Mouse (Mus musculus) liver, embryonic 14.5 days (tissue): Measurements from ENCODE around the gene Uba1. TPM values are rescaled to one million over a fixed set of nuclear protein-coding genes. Genes with fewer than 3 reads are reported as not detected.

Source experiments
- ATAC-seq: fragments of 200-750 bp; cut with Nextera tagmentation; 2 replicates; pipeline ENCODE4 v1.8.0; 2017; ENCODE audit warnings: moderate number of reproducible peaks, mild to moderate bottlenecking, moderate library complexity; ENCODE audit not compliant: insufficient read depth
- DNase-seq, 3 experiments: peaks; one replicate each; pipeline ENCODE4 v3.0.0-alpha.2; 2012 to 2013; ENCODE audit warnings: low read depth in 3 of 3, low spot score in 3 of 3
- H3K27ac ChIP-seq: fragments of 300-500 bp; sonication (generic); 2 replicates; pipeline ENCODE4 v1.5.1; 2014; ENCODE audit warnings: moderate library complexity, mild to moderate bottlenecking, control low read depth, inconsistent platforms
- H3K27me3 ChIP-seq: fragments of 300-500 bp; sonication (generic); 2 replicates; pipeline ENCODE4 v1.6.1; 2014; ENCODE audit warnings: mild to moderate bottlenecking, low read length, moderate library complexity; ENCODE audit not compliant: control insufficient read depth, insufficient read depth
- H3K36me3 ChIP-seq: fragments of 300-500 bp; sonication (generic); replicated peaks from 2 replicates; pipeline ENCODE4 v1.6.1; 2014; ENCODE audit warnings: low read depth; ENCODE audit not compliant: control insufficient read depth, insufficient read depth
- H3K4me1 ChIP-seq, 2 experiments: fragments of 200-500 bp in 1 of 2; fragments of 300-500 bp in 1 of 2; sonication (generic) in 1 of 2; replicated peaks; 2 replicates each; pipeline ENCODE4 v1.6.1; 2012 to 2014; ENCODE audit warnings: antibody characterized with exemption in 1 of 2, inconsistent platforms in 1 of 2, low read length in 1 of 2; ENCODE audit not compliant: control insufficient read depth in 2 of 2, insufficient read depth in 2 of 2
- H3K4me2 ChIP-seq: fragments of 300-500 bp; sonication (generic); 2 replicates; pipeline ENCODE4 v1.6.1; 2014; ENCODE audit warnings: low read depth, mild to moderate bottlenecking, control low read depth, moderate library complexity
- H3K4me3 ChIP-seq, 2 experiments: fragments of 200-500 bp in 1 of 2; fragments of 300-500 bp in 1 of 2; sonication (generic) in 1 of 2; 2 replicates each; pipeline ENCODE4 v1.5.1; 2012 to 2014; ENCODE audit warnings: low read depth in 2 of 2, low read length in 2 of 2, mild to moderate bottlenecking in 2 of 2, control low read depth in 1 of 2, inconsistent platforms in 1 of 2, moderate library complexity in 1 of 2; ENCODE audit not compliant: insufficient read depth in 1 of 2
- H3K9ac ChIP-seq: fragments of 300-500 bp; sonication (generic); replicated peaks from 2 replicates; pipeline ENCODE4 v1.6.1; 2014; ENCODE audit warnings: mild to moderate bottlenecking, control low read depth, moderate library complexity
- H3K9me3 ChIP-seq: fragments of 300-500 bp; sonication (generic); 2 replicates; pipeline ENCODE4 v1.6.1; 2016; ENCODE audit warnings: low read length, mixed read lengths; ENCODE audit not compliant: control insufficient read depth
- CTCF ChIP-seq: IDR thresholded peaks from 2 replicates; pipeline ENCODE4 v1.5.1; 2016; ENCODE audit warnings: antibody characterized with exemption, low read depth, control low read depth
- EP300 ChIP-seq: IDR thresholded peaks from 2 replicates; pipeline ENCODE4 v1.6.1; 2016; ENCODE audit warnings: antibody characterized with exemption, low read depth
- WGBS: fragments of 180-500 bp; shearing (Covaris S2); extraction: QIAGEN DNeasy Blood & Tissue Kit; methylation state at CpG from one replicate; pipeline ENCODE4 v1.1.7; 2014; ENCODE audit not compliant: insufficient replicate concordance; 5-methylcytosine and 5-hydroxymethylcytosine counted together
- polyA plus RNA-seq, 2 experiments: library from polyadenylated mRNA; depleted of rRNA in 1 of 2; stranded (reverse) in 1 of 2; unstranded in 1 of 2; fragments of >200 nt; fragmentation: Nextera tagmentation in 1 of 2; extraction: Ambion mirVana in 1 of 2; gene quantifications; 2 replicates each; pipeline versions ENCODE4 v1.2.1 to v1.2.3; 2012 to 2014

The Uba1 gene
- polyA plus RNA-seq, 2 experiments, result 70.7 to 93.8 TPM

DNA sequence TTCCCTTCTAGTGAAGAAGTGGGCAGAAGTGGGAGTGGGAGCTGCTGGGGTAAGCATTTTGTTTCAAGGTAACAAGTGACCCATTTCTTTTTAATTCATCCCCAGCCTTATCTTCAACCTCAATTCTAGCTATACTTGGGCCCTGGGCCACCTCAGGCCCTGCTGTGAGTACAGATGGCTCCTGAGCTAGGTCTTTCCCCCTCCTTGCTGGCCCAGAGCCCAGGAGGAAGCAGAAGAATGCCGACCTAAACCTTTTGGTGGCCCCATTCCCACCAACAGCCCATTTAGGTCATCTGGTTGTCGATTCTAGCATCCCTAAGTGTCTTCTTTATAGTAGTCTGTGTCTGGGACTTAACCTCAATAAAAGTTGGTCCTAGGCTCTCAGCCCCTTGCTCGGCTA is 33.4 kb downstream of the Uba1 start:
- Histone ChIP-seq H3K9me3 (no peaks in the 10 kb centered on the region), H3K27me3 (no peaks in the 10 kb centered on the region), H3K27ac (no peak overlapping the region), H3K36me3 (peaks cover 20% of the 10 kb centered on the region), H3K4me2 (no peak overlapping the region), H3K4me3 (no peak overlapping the region), H3K4me1 (peaks cover 0 to 6% of the 10 kb centered on the region in 2 experiments; a peak in 2 of 4 replicates), H3K9ac (no peak overlapping the region)
- TF ChIP-seq CTCF (no peak), EP300 (no peak)
- 54% methylated on average over 3 of the region's 3 CpGs for whole genome bisulfite sequencing
- ATAC-seq (no peak), DNase-seq (no peak)

- no peak overlapping the region for H3K9ac ChIP-seq
- 57% methylated on average over 1 of the region's 1 CpGs for WGBS
- DNase-seq, result no peak
- no peak overlapping the region for H3K27ac ChIP-seq
- no peak for ATAC-seq
- H3K9me3 ChIP-seq, result no peaks in the 10 kb centered on the region
- peaks cover 0 to 4% of the 10 kb centered on the region in 2 experiments; a peak in 2 of 4 replicates for H3K4me1 ChIP-seq
- TF ChIP-seq CTCF, result no peak
- TF ChIP-seq EP300, result no peak
- H3K36me3 ChIP-seq, result peaks cover 28% of the 10 kb centered on the region
- H3K4me3 ChIP-seq, result no peak overlapping the region
- no peak overlapping the region for H3K4me2 ChIP-seq
- no peaks in the 10 kb centered on the region for H3K27me3 ChIP-seq
Measured at GRCm38 (mm10) chrX:20692616-20693015, 34.5 kb downstream of the Uba1 start.

DNA sequence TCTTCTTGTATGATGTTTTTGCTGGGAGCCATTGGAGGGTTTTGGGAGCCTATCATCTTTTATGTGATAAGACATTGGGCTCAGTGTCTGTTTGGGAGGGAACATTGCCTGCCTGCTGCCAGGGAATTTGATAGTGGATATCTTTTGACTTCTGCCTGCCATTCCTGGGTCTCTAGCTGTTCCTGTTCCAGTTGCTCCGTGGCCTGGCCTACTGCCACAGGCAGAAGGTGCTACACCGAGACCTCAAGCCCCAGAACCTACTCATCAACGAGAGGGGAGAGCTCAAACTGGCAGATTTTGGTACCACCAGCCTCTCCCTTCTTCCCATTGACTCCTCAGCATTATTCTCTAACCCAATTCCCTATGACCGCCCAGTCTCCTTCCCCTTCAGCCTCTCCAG is 37.7 kb downstream of the Uba1 start:
- H3K4me1 ChIP-seq, result no peaks in the 10 kb centered on the region
- ATAC-seq, result no peak
- peaks cover 28% of the 10 kb centered on the region for H3K36me3 ChIP-seq
- no peak overlapping the region for H3K9ac ChIP-seq
- no peaks in the 10 kb centered on the region for H3K27me3 ChIP-seq
- no peak for DNase-seq
- no peak overlapping the region for H3K4me3 ChIP-seq
- H3K27ac ChIP-seq, result no peak overlapping the region
- TF ChIP-seq CTCF (no peak), EP300 (no peak)
- WGBS, result 84% methylated on average over 4 of the region's 4 CpGs
- no peak overlapping the region for H3K4me2 ChIP-seq
- H3K9me3 ChIP-seq, result no peaks in the 10 kb centered on the region

- TF ChIP-seq EP300 (no peak), CTCF (no peak)
- Histone ChIP-seq H3K36me3 (no peaks in the 10 kb centered on the region), H3K9ac (peak within 1 kb of the TSS; percentile 67), H3K4me3 (peak within 1 kb of the TSS; percentile 72 to 74), H3K9me3 (no peaks in the 10 kb centered on the region), H3K4me1 (peaks cover 0 to 5% of the 10 kb centered on the region in 2 experiments; a peak in 1 of 4 replicates), H3K27me3 (no peaks in the 10 kb centered on the region), H3K4me2 (peak within 1 kb of the TSS; percentile 80), H3K27ac (peak within 1 kb of the TSS; percentile 76)
- ATAC-seq (peak; percentile 27; the same call in 1 of the 2 replicates), DNase-seq (no peak)
- WGBS, result 12% methylated on average over 32 of the region's 32 CpGs
Measured at GRCm38 (mm10) chrX:20703741-20704290, 45.7 kb downstream of the Uba1 start, which contains the start of gene Usp11. Gene Usp11 (plus strand): TSS chrX:20703906.

GRCm38 (mm10) chrX:20704295-20705082 is 46.4 kb downstream of the Uba1 start:
- Histone ChIP-seq H3K27me3 (no peaks in the 10 kb centered on the region), H3K4me1 (peaks cover 0 to 5% of the 10 kb centered on the region in 2 experiments; a peak in 1 of 4 replicates), H3K36me3 (no peaks in the 10 kb centered on the region), H3K9me3 (no peaks in the 10 kb centered on the region), H3K4me3 (peak overlapping the region; percentile 72 to 74), H3K4me2 (peak overlapping the region; percentile 80), H3K9ac (peak overlapping the region; percentile 67), H3K27ac (peak overlapping the region; percentile 76)
- ATAC-seq (peak; percentile 92), DNase-seq (peak; percentile 56 to 63 (median 57))
- TF ChIP-seq CTCF (no peak), EP300 (no peak)
- 11% methylated on average over 32 of the region's 32 CpGs for WGBS
